Mouse (Mus musculus) small intestine, adult 2 months (tissue): ENCODE data around the gene Tesmin.

Experiments
- CTCF ChIP-seq: fragments of 200-500 bp; IDR thresholded peaks from 2 replicates; pipeline ENCODE4 v1.5.1; 2012; ENCODE audit warnings: low read depth, mild to moderate bottlenecking, control low read depth, inconsistent platforms, low read length, moderate library complexity, mixed read lengths; ENCODE audit not compliant: insufficient replicate concordance, insufficient read length; ENCODE audit errors: extremely low read depth
- POLR2A ChIP-seq: fragments of 200-500 bp; IDR thresholded peaks from 2 replicates; pipeline ENCODE4 v1.6.1; 2012; ENCODE audit warnings: low read depth, mild to moderate bottlenecking, control low read depth, inconsistent platforms, low read length, moderate library complexity

- TF ChIP-seq CTCF: no peak
- TF ChIP-seq POLR2A: no peak
These were observed 52.0 kb downstream of the Tesmin start for GRCm38 (mm10) chr19:3440667-3441066.
